23 mouse cellular contexts compared by ENCODE assay signal in genomic region chr16:55582906-55583305, GRCm38 (mm10).
DNase-seq lines count a peak whose midpoint lies in the region; ATAC-seq lines count a peak whose summit lies in the region.
"Had no signal": no experiment of that assay in that cellular context is flagged by ENCODE, and none has a peak within 500 bp of the region (broad histone marks: within the 10 kb centered on the region; RNA-seq: fewer than 3 reads in every experiment).

No protein-coding gene starts in this region.

- H3K9ac ChIP-seq in embryonic facial prominence, embryonic 11.5 days (replicated peaks; ENCODE audit: low read length), result no peak overlapping the region
- no peak overlapping the region for H3K9ac ChIP-seq in forebrain, embryonic 13.5 days
- H3K9ac ChIP-seq: embryonic facial prominence, embryonic 12.5 days; forebrain, embryonic 12.5 days; forebrain, postnatal 0 days; heart, embryonic 15.5 days; hindbrain, embryonic 14.5 days had no signal

- no peak overlapping the region for H3K4me3 ChIP-seq in embryonic facial prominence, embryonic 11.5 days (ENCODE audit: low read depth, low read length)
- no peak overlapping the region for H3K4me3 ChIP-seq in embryonic facial prominence, embryonic 10.5 days
- H3K4me3 ChIP-seq in heart, embryonic 10.5 days, result no peak overlapping the region
- no peak overlapping the region for H3K4me3 ChIP-seq in forebrain, embryonic 13.5 days
- H3K4me3 ChIP-seq: embryonic facial prominence, embryonic 12.5 days; forebrain, embryonic 12.5 days; heart, embryonic 15.5 days; hindbrain, embryonic 10.5 days had no signal

- H3K9me3 ChIP-seq in embryonic facial prominence, embryonic 11.5 days (replicated peaks; ENCODE audit: control insufficient read depth, low read length), result no peaks in the 10 kb centered on the region
- H3K9me3 ChIP-seq in embryonic facial prominence, embryonic 10.5 days, result no peaks in the 10 kb centered on the region
- no peaks in the 10 kb centered on the region for H3K9me3 ChIP-seq in heart, embryonic 10.5 days
- H3K9me3 ChIP-seq in forebrain, embryonic 13.5 days (replicated peaks), result no peaks in the 10 kb centered on the region
- H3K9me3 ChIP-seq: embryonic facial prominence, embryonic 12.5 days; forebrain, embryonic 12.5 days; G1E; heart, embryonic 15.5 days; hindbrain, embryonic 10.5 days had no signal

- H3K4me2 ChIP-seq in embryonic facial prominence, embryonic 11.5 days (ENCODE audit: low read depth, low read length), result no peak overlapping the region
- H3K4me2 ChIP-seq in forebrain, embryonic 13.5 days, result no peak overlapping the region
- H3K4me2 ChIP-seq: embryonic facial prominence, embryonic 12.5 days; forebrain, embryonic 12.5 days; heart, embryonic 11.5 days; heart, embryonic 15.5 days; hindbrain, embryonic 14.5 days had no signal

- H3K4me1 ChIP-seq in embryonic facial prominence, embryonic 11.5 days (ENCODE audit: control insufficient read depth, insufficient read depth, low read length), result no peaks in the 10 kb centered on the region
- no peaks in the 10 kb centered on the region for H3K4me1 ChIP-seq in embryonic facial prominence, embryonic 10.5 days
- peaks cover 13% of the 10 kb centered on the region; the same call in 1 of the 2 replicates for H3K4me1 ChIP-seq in heart, embryonic 10.5 days
- no peaks in the 10 kb centered on the region for H3K4me1 ChIP-seq in forebrain, embryonic 13.5 days
- H3K4me1 ChIP-seq: embryonic facial prominence, embryonic 12.5 days; forebrain, embryonic 12.5 days; heart, embryonic 15.5 days; hindbrain, embryonic 10.5 days had no signal

- no peaks in the 10 kb centered on the region for H3K36me3 ChIP-seq in embryonic facial prominence, embryonic 11.5 days (replicated peaks; ENCODE audit: control insufficient read depth, insufficient read depth, low read depth, low read length)
- H3K36me3 ChIP-seq in embryonic facial prominence, embryonic 10.5 days (replicated peaks), result no peaks in the 10 kb centered on the region
- H3K36me3 ChIP-seq in heart, embryonic 10.5 days, result no peaks in the 10 kb centered on the region
- H3K36me3 ChIP-seq in forebrain, embryonic 13.5 days (ENCODE audit: poor library complexity, severe bottlenecking), result no peaks in the 10 kb centered on the region
- H3K36me3 ChIP-seq: embryonic facial prominence, embryonic 12.5 days; forebrain, embryonic 12.5 days; G1E; heart, embryonic 15.5 days; hindbrain, embryonic 10.5 days had no signal

- 52% methylated on average over 3 of the region's 3 CpGs for WGBS in embryonic facial prominence, embryonic 11.5 days
- 59% methylated on average over 3 of the region's 3 CpGs for WGBS in embryonic facial prominence, embryonic 10.5 days
- WGBS in heart, embryonic 10.5 days, result 25% methylated on average over 3 of the region's 3 CpGs
- WGBS in forebrain, embryonic 13.5 days, result 70% methylated on average over 3 of the region's 3 CpGs

- DNase-seq in embryonic facial prominence, embryonic 11.5 days (ENCODE audit: low spot score), result peak; percentile 4
- no peak for DNase-seq in embryonic facial prominence, embryonic 10.5 days (ENCODE audit: low spot score)
- DNase-seq in forelimb bud, embryonic 11.5 days (ENCODE audit: low read depth, low spot score), result peak; percentile 20
- no peak for DNase-seq in heart, embryonic 10.5 days (ENCODE audit: low spot score)
- DNase-seq in gastrocnemius, postnatal 10 days, result no peak
- DNase-seq: adrenal gland, postnatal 14 days; B cell, adult 2 months; cerebellum, adult 2 months; cerebellum, postnatal 10 days; forebrain, postnatal 0 days; heart, adult 18-20 months; heart, postnatal 14 days; kidney, adult 11 months had no signal

- no peaks in the 10 kb centered on the region for H3K27me3 ChIP-seq in embryonic facial prominence, embryonic 11.5 days (ENCODE audit: control insufficient read depth, insufficient read depth, low read length)
- no peaks in the 10 kb centered on the region for H3K27me3 ChIP-seq in embryonic facial prominence, embryonic 10.5 days (replicated peaks; ENCODE audit: low read depth, poor library complexity, severe bottlenecking)
- H3K27me3 ChIP-seq in heart, embryonic 10.5 days (ENCODE audit: insufficient read depth, poor library complexity, severe bottlenecking), result no peaks in the 10 kb centered on the region
- no peaks in the 10 kb centered on the region for H3K27me3 ChIP-seq in forebrain, embryonic 13.5 days
- H3K27me3 ChIP-seq: embryonic facial prominence, embryonic 12.5 days; forebrain, embryonic 12.5 days; heart, embryonic 15.5 days had no signal

- ATAC-seq in embryonic facial prominence, embryonic 11.5 days (replicated peaks; ENCODE audit: insufficient number of reproducible peaks, low FRiP score, low TSS enrichment, low read depth), result no peak
- peak; percentile 81 for ATAC-seq in CD4-positive, CD25-positive, alpha-beta regulatory T cell, adult 4 months
- ATAC-seq in neutrophil, adult 5-6 weeks (ENCODE audit: extremely low read depth, insufficient number of reproducible peaks, low FRiP score, poor library complexity, severe bottlenecking), result 0 out of 2 replicates have a peak, but pooled peaks have one; percentile 33
- no peak for ATAC-seq in forebrain, embryonic 13.5 days
- ATAC-seq: forebrain, postnatal 0 days had no signal

- no peak overlapping the region for H3K27ac ChIP-seq in embryonic facial prominence, embryonic 11.5 days (replicated peaks; ENCODE audit: low read depth, low read length)
- no peak overlapping the region for H3K27ac ChIP-seq in embryonic facial prominence, embryonic 10.5 days (replicated peaks)
- H3K27ac ChIP-seq in heart, embryonic 10.5 days, result no peak overlapping the region
- H3K27ac ChIP-seq in forebrain, embryonic 13.5 days, result no peak overlapping the region
- H3K27ac ChIP-seq: embryonic facial prominence, embryonic 12.5 days; forebrain, embryonic 12.5 days; heart, embryonic 15.5 days; hindbrain, embryonic 10.5 days; hindbrain, embryonic 14.5 days had no signal

Comparison
In these comparisons a context has a peak if more than half of its experiments do, and no peak if none do; other contexts are left out.
1. DNase-seq: peak in embryonic facial prominence, embryonic 11.5 days (single experiment) and forelimb bud, embryonic 11.5 days (single experiment); none in embryonic facial prominence, embryonic 10.5 days (single experiment), heart, embryonic 10.5 days (single experiment) and gastrocnemius, postnatal 10 days (single experiment).
2. ATAC-seq: peak in CD4-positive, CD25-positive, alpha-beta regulatory T cell, adult 4 months (single experiment) and neutrophil, adult 5-6 weeks (single experiment); none in embryonic facial prominence, embryonic 11.5 days (single experiment) and forebrain, embryonic 13.5 days (single experiment).